Mouse (Mus musculus): ENCODE results near the gene Tmod1.

The Tmod1 gene

DNA sequence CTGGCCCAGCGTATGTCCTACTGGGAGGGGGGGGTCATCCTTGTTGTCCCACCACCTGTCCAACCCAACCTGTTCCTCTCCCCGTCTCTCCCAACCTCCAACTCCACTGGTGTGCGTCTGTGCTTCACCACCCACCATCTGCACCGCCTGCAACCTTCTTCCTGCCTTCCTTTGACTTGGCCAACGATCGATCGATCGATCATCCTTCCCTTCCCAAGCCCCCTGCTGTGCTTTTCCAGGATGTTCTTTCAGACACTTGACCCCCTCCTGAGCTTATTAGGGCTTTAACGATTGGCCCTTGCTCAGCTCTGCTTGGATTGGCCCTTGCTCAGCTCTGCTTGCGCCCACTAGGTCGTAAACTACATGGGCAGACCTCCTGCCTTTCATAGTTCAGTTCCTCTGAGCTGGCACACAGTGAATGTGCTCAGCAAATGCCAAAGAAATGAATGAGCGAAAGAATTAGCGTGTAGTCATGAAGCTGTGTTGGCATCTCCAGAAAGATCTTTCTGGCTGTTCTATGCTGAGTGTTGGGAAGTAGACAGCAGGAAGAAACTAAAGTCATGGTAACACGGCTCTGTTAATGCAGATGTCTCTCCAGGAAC is 50.9 kb downstream of the Tmod1 start:
- DNase-seq (ENCODE audit: low read depth), result peak; percentile 18

DNA sequence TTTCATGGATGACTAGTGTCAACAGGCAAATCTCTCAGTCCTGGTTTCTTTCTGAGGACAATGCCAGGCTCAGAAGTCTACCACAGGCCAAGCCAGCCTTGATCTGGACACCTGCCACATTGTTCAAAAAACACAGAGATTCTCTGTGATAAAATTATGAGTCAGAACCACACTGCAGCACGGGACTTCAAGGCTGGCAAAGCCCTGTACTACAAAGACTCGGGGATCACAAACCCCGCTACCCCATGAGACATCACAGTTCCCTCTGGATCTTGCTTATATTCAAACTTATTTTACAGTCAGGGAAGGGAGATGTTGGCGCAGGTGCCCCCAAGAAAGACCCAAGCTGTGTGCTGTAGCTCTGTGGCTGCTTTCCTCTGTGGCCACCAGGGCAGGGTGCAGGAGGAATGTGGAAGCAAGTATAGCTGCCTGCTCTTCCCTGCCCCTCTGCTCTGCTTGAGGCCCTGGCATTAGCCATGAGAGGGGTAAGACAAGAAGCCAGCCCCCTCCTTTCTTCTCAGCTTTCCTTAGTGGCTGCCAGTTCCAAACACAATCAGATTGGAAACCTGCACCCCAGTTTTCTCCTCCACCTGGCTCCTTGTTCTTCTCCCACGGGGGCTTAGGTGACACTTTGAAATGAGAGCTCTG is 53.8 kb downstream of the Tmod1 start:
- DNase-seq (ENCODE audit: low read depth), result peak; percentile 68

GRCm38 (mm10) chr4:46094916-46095825 is 56.4 kb downstream of the Tmod1 start:
- DNase-seq (ENCODE audit: low read depth), result peak; percentile 30

GRCm38 (mm10) chr4:46095826-46096159 is 57.1 kb downstream of the Tmod1 start:
- DNase-seq (ENCODE audit: low read depth), result no peak

DNA sequence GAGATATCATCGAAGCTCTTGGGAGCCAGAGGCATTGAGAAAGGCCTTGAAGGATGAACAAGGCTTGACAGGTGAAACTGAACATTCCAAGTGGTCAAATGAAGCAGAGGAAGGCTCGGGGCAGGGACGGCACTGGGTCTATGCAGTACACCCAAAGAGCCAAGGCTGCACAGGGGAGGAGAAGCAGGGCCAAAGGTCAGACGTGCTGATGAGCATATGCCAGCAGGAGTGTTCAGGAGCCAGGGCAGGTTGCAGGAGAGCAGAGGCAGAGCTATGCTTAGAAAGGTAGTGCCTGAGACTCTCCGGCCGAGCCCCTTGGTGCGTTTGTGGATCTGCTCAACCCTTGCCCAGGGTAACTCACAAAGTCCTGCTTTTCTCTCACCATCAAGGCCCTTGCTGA is 57.8 kb downstream of the Tmod1 start:
- no peak for DNase-seq (ENCODE audit: low read depth)

DNA sequence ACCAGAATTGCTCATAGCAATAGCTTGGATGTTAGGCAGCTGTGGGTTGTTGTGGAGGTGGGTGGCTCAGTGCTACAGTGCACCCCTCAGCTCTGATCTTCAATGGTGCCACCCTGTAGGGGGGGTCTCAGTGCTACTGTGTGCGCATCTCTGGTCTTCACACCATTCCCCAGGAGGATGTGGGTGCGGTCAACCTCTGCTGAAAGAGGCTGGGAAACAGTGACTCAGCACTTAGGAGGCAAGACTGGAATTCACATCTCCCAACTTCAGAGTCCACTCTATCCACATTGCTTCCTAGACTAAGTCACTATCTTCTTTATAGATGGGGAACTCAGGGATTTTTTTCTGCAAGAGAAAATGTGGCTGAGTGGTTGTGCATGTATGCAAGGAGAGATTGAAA is 58.9 kb downstream of the Tmod1 start:
- peak; percentile 21 for DNase-seq (ENCODE audit: low read depth)

- no peak for DNase-seq (ENCODE audit: low read depth)
Measured at GRCm38 (mm10) chr4:46099132-46099531, 60.4 kb downstream of the Tmod1 start.

GRCm38 (mm10) chr4:46100539-46100938 is 61.8 kb downstream of the Tmod1 start:
- no peak for DNase-seq (ENCODE audit: low read depth)

- DNase-seq (ENCODE audit: low read depth), result no peak
Measured at GRCm38 (mm10) chr4:46101211-46101711, 62.5 kb downstream of the Tmod1 start.

- DNase-seq (ENCODE audit: low read depth), result no peak
Measured at GRCm38 (mm10) chr4:46102078-46102769, 63.5 kb downstream of the Tmod1 start.

DNA sequence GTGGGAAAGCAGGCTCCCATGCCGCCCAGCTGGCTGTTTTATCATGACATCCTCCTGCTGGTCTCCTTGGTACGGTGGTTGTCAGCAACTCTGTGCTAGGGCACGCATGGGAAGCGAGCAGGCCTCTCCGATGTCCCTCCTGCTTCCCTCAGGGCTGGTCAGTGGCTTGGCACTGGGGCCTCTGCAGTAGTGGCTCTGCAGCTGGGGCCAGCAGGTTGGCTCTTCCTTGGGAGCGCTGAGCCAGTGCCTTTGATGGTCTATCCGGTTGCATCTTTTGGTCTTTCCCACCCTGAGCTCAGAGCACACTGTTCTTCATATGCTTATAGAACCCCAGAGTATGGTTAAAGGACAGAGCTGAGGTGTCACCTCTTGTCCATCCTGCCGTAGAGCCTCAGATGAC is 71.3 kb downstream of the Tmod1 start:
- no peak for DNase-seq (ENCODE audit: low read depth)

GRCm38 (mm10) chr4:46111361-46111760 is 72.6 kb downstream of the Tmod1 start:
- DNase-seq (ENCODE audit: low read depth), result peak; percentile 36

DNA sequence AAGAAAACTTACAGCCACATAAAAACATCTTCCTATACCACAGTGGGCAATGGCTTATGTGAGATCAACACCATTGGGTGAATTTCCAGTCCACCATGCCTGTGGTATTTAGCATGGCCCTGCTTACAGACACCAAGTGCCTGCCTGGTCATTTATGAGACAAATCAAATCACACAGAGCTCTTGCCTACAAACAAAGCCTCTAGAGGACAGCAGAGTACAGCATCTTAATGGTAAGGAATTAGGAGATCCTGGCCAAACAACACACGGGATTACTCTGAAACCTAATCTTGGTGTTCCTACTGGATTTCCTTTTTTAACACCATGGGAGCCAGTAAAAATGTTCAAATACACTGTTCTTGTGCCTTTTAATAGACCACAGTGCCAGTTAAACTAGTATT is 76.6 kb downstream of the Tmod1 start:
- no peak for DNase-seq (ENCODE audit: low read depth)

GRCm38 (mm10) chr4:46116544-46117175 is 77.9 kb downstream of the Tmod1 start:
- no peak for DNase-seq (ENCODE audit: low read depth)

DNA sequence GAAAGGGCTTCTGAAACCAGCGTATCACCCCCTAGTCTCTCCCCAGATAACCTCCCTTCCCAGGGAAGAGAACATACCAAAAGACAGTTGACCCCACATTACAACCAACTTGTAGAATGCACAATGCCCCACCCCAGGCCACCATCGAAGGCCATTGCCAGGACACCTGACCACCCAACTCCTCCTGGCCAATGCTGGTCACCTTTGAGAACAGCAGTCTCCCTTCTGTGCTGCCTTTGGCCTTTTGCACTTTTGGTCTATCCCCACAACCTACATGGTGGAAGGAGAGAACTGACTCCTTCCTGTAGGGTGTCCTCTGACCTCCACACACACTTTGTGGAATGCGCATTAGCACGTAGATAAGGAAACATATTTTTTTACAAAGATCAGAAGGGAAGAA is 78.8 kb downstream of the Tmod1 start:
- DNase-seq (ENCODE audit: low read depth), result no peak

DNA sequence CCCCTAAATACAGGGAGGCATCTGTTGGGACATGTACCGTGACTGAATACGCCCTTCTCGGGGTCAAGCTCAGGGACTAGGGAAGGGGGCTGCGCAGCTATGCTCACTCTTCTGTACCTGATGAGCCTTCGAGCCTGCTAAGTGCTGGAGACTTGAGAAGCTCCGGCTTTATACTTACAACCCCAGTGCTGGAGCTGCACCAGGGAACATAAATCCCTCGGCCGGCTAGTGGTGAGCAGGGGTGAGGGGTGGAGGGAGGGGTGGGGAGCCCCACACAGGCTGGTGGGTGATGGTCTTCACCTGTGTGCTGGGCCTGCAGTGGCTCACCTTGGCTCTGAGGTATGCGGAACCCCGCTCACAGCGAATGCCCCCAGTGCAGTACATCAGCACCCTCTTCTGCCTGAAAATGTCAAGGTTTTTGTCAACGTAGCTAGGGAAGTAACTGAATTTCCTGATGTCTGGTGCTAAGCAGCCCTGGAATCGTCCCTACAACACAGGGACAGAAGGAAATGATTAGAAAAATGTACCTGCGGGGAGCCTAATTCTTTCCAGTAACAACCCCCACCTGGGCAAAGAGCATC is 80.9 kb downstream of the Tmod1 start:
- no peak for DNase-seq (ENCODE audit: low read depth)

DNA sequence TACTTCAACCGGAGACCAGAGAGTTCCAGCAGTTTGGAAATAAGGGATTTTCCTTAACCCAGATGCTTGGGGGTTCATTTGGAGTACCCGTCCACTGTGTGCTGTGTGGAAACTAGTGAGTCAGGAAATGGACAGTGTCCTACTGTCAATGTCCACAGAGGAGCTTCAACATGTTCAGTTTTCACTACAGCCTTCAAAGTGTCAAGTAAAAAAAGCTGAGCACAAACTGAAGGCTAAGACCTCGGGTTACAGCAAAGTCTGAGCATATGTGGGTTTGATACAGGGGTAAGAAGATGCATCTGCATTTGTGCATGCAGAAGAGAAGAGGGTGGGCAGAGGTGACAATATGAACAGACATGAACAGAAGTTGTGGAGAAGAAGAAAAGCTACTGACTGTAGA is 82.0 kb downstream of the Tmod1 start:
- no peak for DNase-seq (ENCODE audit: low read depth)

- DNase-seq (ENCODE audit: low read depth), result no peak
Measured at GRCm38 (mm10) chr4:46123358-46123757, 84.6 kb downstream of the Tmod1 start.

DNA sequence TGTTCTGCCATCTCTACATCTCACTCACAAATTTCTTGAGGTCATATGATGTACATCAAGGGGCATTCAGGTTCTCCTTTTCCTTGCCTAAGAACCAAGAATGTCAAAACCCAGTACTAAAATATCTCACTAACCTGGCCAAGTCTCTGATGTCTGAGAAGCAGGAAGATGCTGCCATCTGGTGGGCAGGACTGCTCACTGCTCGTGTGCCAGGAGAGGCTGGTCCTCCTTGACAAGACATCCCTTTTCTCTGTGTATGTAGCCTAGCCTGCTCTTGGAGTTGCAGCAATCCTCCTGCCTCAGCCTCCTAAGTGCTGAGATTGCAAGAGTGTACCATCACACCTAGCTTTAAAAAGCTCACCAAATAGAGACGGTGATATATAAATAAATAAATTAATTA is 87.8 kb downstream of the Tmod1 start:
- DNase-seq (ENCODE audit: low read depth), result peak; percentile 88

DNA sequence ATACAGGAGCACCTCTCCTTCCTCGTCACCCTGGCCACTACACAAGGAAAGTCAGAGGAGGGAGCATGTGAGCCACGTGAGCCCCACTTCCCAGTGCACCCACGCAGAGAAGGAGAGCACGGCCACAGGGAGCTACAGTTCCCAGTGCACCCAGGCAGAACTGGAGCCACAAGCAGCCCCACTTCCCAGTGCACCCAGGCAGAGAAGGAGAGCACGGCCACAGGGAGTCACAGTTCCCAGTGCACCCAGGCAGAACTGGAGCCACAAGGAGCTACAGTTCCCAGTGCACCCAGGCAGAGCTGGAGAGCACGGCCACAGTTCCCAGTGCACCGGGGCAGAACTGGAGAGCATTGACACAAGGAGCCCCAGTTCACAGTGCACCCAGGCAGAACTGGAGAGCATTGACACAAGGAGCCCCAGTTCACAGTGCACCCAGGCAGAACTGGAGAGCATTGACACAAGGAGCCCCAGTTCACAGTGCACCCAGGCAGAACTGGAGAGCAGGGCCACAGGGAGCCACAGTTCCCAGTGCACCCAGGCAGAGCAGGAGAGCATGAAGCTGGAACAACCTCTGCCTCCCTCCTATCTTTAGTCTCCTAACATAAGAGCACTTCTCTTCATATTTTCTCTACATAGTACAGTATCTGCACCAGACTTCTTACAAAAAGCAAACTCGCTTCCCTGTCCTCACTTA is 90.7 kb downstream of the Tmod1 start:
- DNase-seq (ENCODE audit: low read depth), result no peak

GRCm38 (mm10) chr4:46130221-46130620 is 91.5 kb downstream of the Tmod1 start:
- peak; percentile 78 for DNase-seq (ENCODE audit: low read depth)

Measured in NIH3T3 (cell line).